Mouse (Mus musculus) left cerebral cortex, postnatal 14 days (tissue): ENCODE measurements around the gene Cd300ld2. TPM values are rescaled to one million over a fixed set of nuclear protein-coding genes. Genes with fewer than 3 reads are reported as not detected.

ENCODE experiments used
- total RNA-seq, 2 experiments: library from RNA; stranded (reverse); gene quantifications; 2 replicates each; pipeline ENCODE4 v1.2.3; 2021

Cd300ld2 gene
- total RNA-seq, 2 experiments from 2014 or later: not detected

Other genes starting within 250 kb of the Cd300ld2 start
- 10 to 100 TPM; 38.4 to 38.6 TPM for gene Btbd17, start 220.2 kb downstream of the Cd300ld2 start, total RNA-seq
- not detected for gene Gpr142, start 217.3 kb downstream of the Cd300ld2 start, total RNA-seq
- 1 to 10 TPM; 4.0 to 4.6 TPM for gene Gprc5c, start 165.0 kb downstream of the Cd300ld2 start, total RNA-seq
- gene Cd300a, start 126.2 kb downstream of the Cd300ld2 start, total RNA-seq: under 1 TPM; 0.51 to 0.68 TPM
- gene Cd300lb, start 81.8 kb downstream of the Cd300ld2 start, total RNA-seq: not detected
- gene Cd300c, start 47.0 kb downstream of the Cd300ld2 start, total RNA-seq: not detected
- gene Cd300ld, start 26.3 kb downstream of the Cd300ld2 start, total RNA-seq: not detected
- gene Cd300c2, start 14.3 kb downstream of the Cd300ld2 start, total RNA-seq: 1 to 10 TPM; 3.8 to 4.1 TPM
- 1 to 10 TPM in 1 of 2 experiments, not detected in 1; 1.3 TPM for gene Cd300ld4, start 10.8 kb upstream of the Cd300ld2 start, total RNA-seq
- gene Cd300ld5, start 21.6 kb upstream of the Cd300ld2 start, total RNA-seq: not detected
- gene Cd300ld3, start 32.2 kb upstream of the Cd300ld2 start, total RNA-seq: not detected
- gene Cd300e, start 46.0 kb upstream of the Cd300ld2 start, total RNA-seq: not detected
- under 1 TPM; 0.47 to 0.48 TPM for gene Rab37, start 75.2 kb upstream of the Cd300ld2 start, total RNA-seq
- gene Cd300lf, start 117.8 kb upstream of the Cd300ld2 start, total RNA-seq: under 1 TPM; 0.59 to 0.62 TPM
- gene Slc9a3r1, start 147.1 kb upstream of the Cd300ld2 start, total RNA-seq: 10 to 100 TPM; 76.2 to 83.0 TPM
- gene Tmem104, start 171.3 kb upstream of the Cd300ld2 start, total RNA-seq: 10 to 100 TPM; 15.1 to 18.7 TPM
- gene Nat9, start 171.7 kb upstream of the Cd300ld2 start, total RNA-seq: 10 to 100 TPM; 16.1 to 16.3 TPM